9 mouse cellular contexts compared by ENCODE assay signal in the genomic region with DNA sequence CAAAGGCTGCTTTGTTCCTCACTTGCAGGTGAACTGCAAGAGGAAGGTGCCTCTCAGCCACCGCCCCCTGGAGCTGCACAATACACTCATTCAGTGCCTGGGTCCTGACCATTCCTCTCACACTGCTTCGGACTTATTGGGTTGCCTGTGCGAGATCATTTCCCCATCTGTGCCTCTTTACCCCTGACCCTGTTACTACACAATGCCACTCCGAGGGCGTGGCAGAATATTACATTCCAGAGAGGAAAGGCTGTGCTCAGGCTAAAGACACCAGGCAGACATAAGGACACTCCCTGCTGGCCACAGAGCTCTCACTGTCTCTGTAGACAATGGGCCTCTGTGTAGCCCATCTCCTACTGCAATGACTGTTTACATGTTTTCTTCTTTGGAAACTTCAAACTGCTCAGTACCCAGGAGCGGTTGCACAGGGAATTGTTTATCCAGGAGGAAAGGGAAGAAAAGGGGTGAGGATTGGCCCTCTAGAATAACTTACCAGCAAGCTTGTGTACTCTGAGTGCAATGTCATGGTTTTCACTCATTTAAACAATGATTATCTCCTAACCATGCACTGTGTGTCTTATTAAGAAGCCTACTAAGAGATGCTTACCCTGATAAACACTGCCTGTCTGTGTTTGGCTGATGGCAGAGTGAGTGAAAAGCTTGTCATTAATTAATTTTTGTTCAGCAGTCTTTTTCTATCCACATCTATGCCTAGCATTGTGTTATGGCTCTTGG.
DNase-seq lines count a peak whose midpoint lies in the region; ATAC-seq lines count a peak whose summit lies in the region.
"Had no signal": no experiment of that assay in that cellular context is flagged by ENCODE, and none has a peak within 500 bp of the region (broad histone marks: within the 10 kb centered on the region; RNA-seq: fewer than 3 reads in every experiment).

No protein-coding gene starts in this region.

- WGBS in kidney, embryonic 14.5 days, result 44% methylated on average over 6 of the region's 6 CpGs
- 17% methylated on average over 6 of the region's 6 CpGs for WGBS in hindbrain, embryonic 11.5 days
- WGBS in midbrain, embryonic 16.5 days, result 45% methylated on average over 6 of the region's 6 CpGs

- no peak for DNase-seq in kidney, postnatal 10 days
- DNase-seq in R1 (ENCODE audit: low read depth, low spot score), result peak; percentile 71
- peak; percentile 57 for DNase-seq in hindbrain, embryonic 11.5 days (ENCODE audit: low spot score)
- DNase-seq in thymus, postnatal 10 days (ENCODE audit: low spot score in 2 of 2), result no peak
- no peak for DNase-seq in spleen, adult 18-20 months

- ATAC-seq in kidney, embryonic 14.5 days (ENCODE audit: low FRiP score, low TSS enrichment), result peak; percentile 78; the same call in 1 of the 2 replicates
- ATAC-seq in hindbrain, embryonic 11.5 days (ENCODE audit: low FRiP score), result peak; percentile 94
- ATAC-seq in midbrain, embryonic 16.5 days, result 0 out of 2 replicates have a peak, but pooled peaks have one; percentile 54
- ATAC-seq in monocyte, adult 5-6 weeks (replicated peaks; ENCODE audit: insufficient number of reproducible peaks, low FRiP score, low TSS enrichment, poor library complexity, severe bottlenecking), result no peak

- H3K27ac ChIP-seq in kidney, embryonic 14.5 days (ENCODE audit: low read depth, low read length), result no peak overlapping the region
- H3K27ac ChIP-seq in hindbrain, embryonic 11.5 days (ENCODE audit: low read depth, low read length), result 0 out of 2 replicates have a peak overlapping the region, but pooled peaks have one; percentile 45
- H3K27ac ChIP-seq in midbrain, embryonic 16.5 days (ENCODE audit: low read length), result no peak overlapping the region
- H3K27ac ChIP-seq: heart, adult 2 months had no signal

- no peaks in the 10 kb centered on the region for H3K4me1 ChIP-seq in kidney, embryonic 14.5 days (ENCODE audit: control insufficient read depth, insufficient read depth, low read length)
- H3K4me1 ChIP-seq in hindbrain, embryonic 11.5 days (replicated peaks; ENCODE audit: control insufficient read depth, insufficient read depth, low read length), result no peaks in the 10 kb centered on the region
- H3K4me1 ChIP-seq in midbrain, embryonic 16.5 days (ENCODE audit: control insufficient read depth, insufficient read depth, low read length), result no peaks in the 10 kb centered on the region

- no peaks in the 10 kb centered on the region for H3K27me3 ChIP-seq in kidney, embryonic 14.5 days (ENCODE audit: control insufficient read depth, insufficient read depth, low read length)
- no peaks in the 10 kb centered on the region for H3K27me3 ChIP-seq in hindbrain, embryonic 11.5 days (ENCODE audit: control insufficient read depth, insufficient read depth, low read length)
- H3K27me3 ChIP-seq in midbrain, embryonic 16.5 days (ENCODE audit: control insufficient read depth, insufficient read depth, low read depth, low read length), result no peaks in the 10 kb centered on the region

- no peaks in the 10 kb centered on the region for H3K9me3 ChIP-seq in kidney, embryonic 14.5 days (ENCODE audit: control insufficient read depth, low read length)
- H3K9me3 ChIP-seq in hindbrain, embryonic 11.5 days (ENCODE audit: control insufficient read depth, low read length), result no peaks in the 10 kb centered on the region
- no peaks in the 10 kb centered on the region for H3K9me3 ChIP-seq in midbrain, embryonic 16.5 days (replicated peaks; ENCODE audit: control insufficient read depth, low read length, poor library complexity, severe bottlenecking)

- no peaks in the 10 kb centered on the region for H3K36me3 ChIP-seq in kidney, embryonic 14.5 days (ENCODE audit: control insufficient read depth, insufficient read depth, low read length)
- no peaks in the 10 kb centered on the region for H3K36me3 ChIP-seq in hindbrain, embryonic 11.5 days (ENCODE audit: control insufficient read depth, insufficient read depth, low read length)
- H3K36me3 ChIP-seq in midbrain, embryonic 16.5 days (ENCODE audit: control insufficient read depth, insufficient read depth, low read length), result no peaks in the 10 kb centered on the region

- no peak overlapping the region for H3K9ac ChIP-seq in kidney, embryonic 14.5 days (ENCODE audit: low read depth, low read length)
- H3K9ac ChIP-seq in hindbrain, embryonic 11.5 days (ENCODE audit: low read depth, low read length), result no peak overlapping the region
- no peak overlapping the region for H3K9ac ChIP-seq in midbrain, embryonic 16.5 days (ENCODE audit: low read depth, low read length)

- H3K4me2 ChIP-seq in kidney, embryonic 14.5 days (replicated peaks; ENCODE audit: low read depth, low read length), result no peak overlapping the region
- H3K4me2 ChIP-seq in hindbrain, embryonic 11.5 days (replicated peaks; ENCODE audit: low read depth, low read length), result no peak overlapping the region
- no peak overlapping the region for H3K4me2 ChIP-seq in midbrain, embryonic 16.5 days (ENCODE audit: low read length)

- H3K4me3 ChIP-seq in kidney, embryonic 14.5 days (ENCODE audit: low read length), result no peak overlapping the region
- no peak overlapping the region for H3K4me3 ChIP-seq in hindbrain, embryonic 11.5 days (ENCODE audit: low read depth, low read length)
- H3K4me3 ChIP-seq in midbrain, embryonic 16.5 days (ENCODE audit: low read depth, low read length), result no peak overlapping the region
- H3K4me3 ChIP-seq: heart, adult 2 months had no signal

Comparison
In these comparisons a context has a peak if more than half of its experiments do, and no peak if none do; other contexts are left out.
1. DNase-seq: peak in R1 (single experiment) and hindbrain, embryonic 11.5 days (single experiment); none in kidney, postnatal 10 days (single experiment), thymus, postnatal 10 days (0 of 2) and spleen, adult 18-20 months (0 of 2).